Mouse (Mus musculus) olfactory bulb, adult 2 months (tissue): ENCODE results near the gene Spaca1. TPM values are rescaled to one million over a fixed set of nuclear protein-coding genes. Genes with fewer than 3 reads are reported as not detected.
A peak's percentile ranks its signal among the peaks of the same experiment; 100 is the strongest.
"Not testable (repeated sequence)": the region's sequence is repeated elsewhere in the genome, so short reads cannot be mapped to it uniquely, and the experiment has no call there.

Experiments
- H3K27ac ChIP-seq: fragments of 200-500 bp; 2 replicates; pipeline ENCODE4 v1.5.1; 2012; ENCODE audit warnings: low read depth, low read length; ENCODE audit not compliant: insufficient read depth
- H3K4me1 ChIP-seq: fragments of 200-500 bp; 2 replicates; pipeline ENCODE4 v1.6.1; 2012; ENCODE audit warnings: low read length; ENCODE audit not compliant: control insufficient read depth, insufficient read depth
- H3K4me3 ChIP-seq: fragments of 200-500 bp; 2 replicates; pipeline ENCODE4 v1.5.1; 2012; ENCODE audit warnings: mild to moderate bottlenecking, low read depth, low read length, moderate library complexity; ENCODE audit not compliant: insufficient read depth
- CTCF ChIP-seq: fragments of 200-500 bp; IDR thresholded peaks from 2 replicates; pipeline ENCODE4 v1.5.1; 2012; ENCODE audit warnings: low read depth, mild to moderate bottlenecking, low read length, moderate library complexity; ENCODE audit not compliant: insufficient read depth
- POLR2A ChIP-seq: fragments of 200-500 bp; IDR thresholded peaks from 2 replicates; pipeline ENCODE4 v1.6.1; 2012; ENCODE audit warnings: mild to moderate bottlenecking, low read depth, low read length, moderate library complexity; ENCODE audit not compliant: insufficient read depth
- WGBS: fragments of 180-500 bp; shearing (Covaris S2); methylation state at CpG from one replicate; pipeline ENCODE4 v1.1.7; 2018; 5-methylcytosine and 5-hydroxymethylcytosine counted together
- polyA plus RNA-seq: library from polyadenylated mRNA; stranded (reverse); fragments of >200 nt; gene quantifications from 2 replicates; pipeline ENCODE4 v1.2.4, GENCODE M21; 2012; ENCODE audit warnings: low replicate concordance; ENCODE audit not compliant: missing spikeins, insufficient read depth, insufficient read length

The Spaca1 gene
- polyA plus RNA-seq = not detected in 2 replicates

- H3K27ac ChIP-seq = no peak within 1 kb of the TSS
- no peak for TF ChIP-seq CTCF
- 45% methylated on average over 46 of the region's 46 CpGs for WGBS
- peaks cover 5% of the 10 kb centered on the region for H3K4me1 ChIP-seq
- H3K4me3 ChIP-seq = peak within 1 kb of the TSS; percentile 20; the same call in 1 of the 2 replicates
Observed at GRCm38 (mm10) chr4:34049571-34050255, at the start of gene Spaca1. Gene Spaca1 (minus strand): TSS chr4:34050191.

DNA sequence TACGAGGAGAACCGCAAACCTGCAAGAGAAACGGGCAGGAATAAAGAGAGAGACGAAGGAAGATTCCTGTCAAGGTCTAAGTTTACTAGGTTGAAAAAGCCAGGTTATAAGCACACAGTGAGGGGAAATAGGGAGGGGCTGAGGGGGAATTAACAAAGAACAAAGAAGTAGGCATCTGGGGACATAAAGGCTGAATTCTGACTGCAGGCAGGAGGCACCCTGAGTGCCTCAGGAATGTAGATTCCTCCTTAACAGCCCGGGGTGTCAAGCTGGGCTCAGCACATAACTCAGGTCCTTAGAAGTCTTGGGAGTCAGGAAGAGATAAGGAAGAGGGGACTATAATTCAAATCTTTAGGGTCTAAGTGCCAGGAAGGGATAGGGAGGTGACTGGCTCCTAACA is 37.3 kb upstream of the Spaca1 start:
- H3K4me3 ChIP-seq, H3K4me1 ChIP-seq, H3K27ac ChIP-seq: not testable (repeated sequence)
- 90% methylated on average over 5 of the region's 5 CpGs for WGBS

- no peak overlapping the region for H3K27ac ChIP-seq
Observed at GRCm38 (mm10) chr4:34081064-34081463, 31.1 kb upstream of the Spaca1 start.

DNA sequence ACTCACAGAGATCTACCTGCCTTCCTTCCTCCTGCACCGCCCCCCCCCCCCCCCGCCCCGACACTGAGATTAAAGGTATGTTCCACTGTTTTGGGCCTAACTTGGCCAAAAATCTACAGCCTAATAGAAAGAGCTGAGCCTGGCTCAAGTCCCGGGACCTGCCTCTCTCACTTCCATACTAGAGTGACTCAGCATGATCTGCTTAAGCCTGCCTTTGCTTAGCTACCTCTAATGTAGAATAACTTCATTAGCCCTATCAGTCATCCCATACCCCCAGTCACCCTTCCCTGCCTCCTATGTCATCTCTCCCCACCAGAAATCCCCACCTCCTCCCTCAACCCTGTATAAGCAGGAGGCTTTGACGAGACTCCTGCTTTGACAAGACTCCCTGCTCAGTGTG is 19.0 kb upstream of the Spaca1 start:
- TF ChIP-seq POLR2A = no peak
- TF ChIP-seq CTCF = no peak
- Histone ChIP-seq H3K27ac (no peak overlapping the region), H3K4me3 (no peak overlapping the region), H3K4me1 (no peaks in the 10 kb centered on the region)
- 74% methylated on average over 5 of the region's 5 CpGs for WGBS

More at GRCm38 (mm10) chr4:34081064-34081463, 31.1 kb upstream of the Spaca1 start:
- Histone ChIP-seq H3K4me3 (no peak overlapping the region), H3K4me1 (no peaks in the 10 kb centered on the region)
- TF ChIP-seq POLR2A (no peak), CTCF (no peak)
- 91% methylated on average over 3 of the region's 3 CpGs for WGBS

GRCm38 (mm10) chr4:34058320-34058719 is 8.3 kb upstream of the Spaca1 start:
- Histone ChIP-seq H3K4me1 (no peaks in the 10 kb centered on the region), H3K27ac (no peak overlapping the region), H3K4me3 (no peak overlapping the region)
- WGBS = 93% methylated on average over 1 of the region's 1 CpGs
- TF ChIP-seq POLR2A = no peak
- no peak for TF ChIP-seq CTCF

GRCm38 (mm10) chr4:34026771-34027170 is 23.2 kb downstream of the Spaca1 start:
- Histone ChIP-seq H3K27ac (no peak overlapping the region), H3K4me3 (no peak overlapping the region), H3K4me1 (no peaks in the 10 kb centered on the region)
- WGBS = 98% methylated on average over 2 of the region's 2 CpGs
- TF ChIP-seq POLR2A (no peak), CTCF (no peak)

- no peak overlapping the region for H3K27ac ChIP-seq
- TF ChIP-seq POLR2A = no peak
- TF ChIP-seq CTCF = no peak
- H3K4me3 ChIP-seq = no peak overlapping the region
- no peaks in the 10 kb centered on the region for H3K4me1 ChIP-seq
- WGBS = 49% methylated on average over 2 of the region's 2 CpGs
Observed at GRCm38 (mm10) chr4:34021456-34021855, 28.5 kb downstream of the Spaca1 start.

- TF ChIP-seq POLR2A = no peak
- no peak for TF ChIP-seq CTCF
- no peak overlapping the region for H3K27ac ChIP-seq
- H3K4me1 ChIP-seq = no peaks in the 10 kb centered on the region
- H3K4me3 ChIP-seq = no peak overlapping the region
Observed at GRCm38 (mm10) chr4:33996382-33996781, 53.6 kb downstream of the Spaca1 start.

- no peak overlapping the region for H3K27ac ChIP-seq
- TF ChIP-seq CTCF (no peak), POLR2A (no peak)
- no peak overlapping the region for H3K4me3 ChIP-seq
- WGBS = 42% methylated on average over 3 of the region's 3 CpGs
- no peaks in the 10 kb centered on the region for H3K4me1 ChIP-seq
Observed at GRCm38 (mm10) chr4:33992687-33993086, 57.3 kb downstream of the Spaca1 start.
